Comparison of ENCODE assay signal across 9 mouse cellular contexts in the genomic region with DNA sequence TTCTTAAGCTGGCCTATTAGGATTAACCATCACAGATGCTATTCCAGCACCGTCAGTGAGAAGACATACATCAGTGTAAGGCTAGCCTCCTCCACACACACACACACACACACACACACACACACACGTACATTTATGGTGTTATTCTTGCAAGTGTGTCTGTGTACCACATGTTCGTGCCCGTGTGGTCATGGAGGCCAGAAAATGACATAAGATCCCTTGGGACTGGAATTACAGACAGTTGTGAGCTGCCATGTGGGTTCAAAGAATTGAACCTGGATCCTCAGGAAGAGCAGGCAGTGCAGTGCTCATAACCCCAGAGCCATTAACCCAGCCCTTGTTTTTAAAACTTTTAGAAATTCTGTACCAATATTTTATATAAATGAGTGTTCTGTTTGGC. TPM values are rescaled to one million over a fixed set of nuclear protein-coding genes. Genes with fewer than 3 reads are reported as not detected.
A peak's percentile ranks its signal among the peaks of the same experiment; 100 is the strongest.
DNase-seq lines count a peak whose midpoint lies in the region; ATAC-seq and TF ChIP-seq lines count a peak whose summit lies in the region.
"Had no signal": no experiment of that assay in that cellular context is flagged by ENCODE, and none has a peak within 500 bp of the region (broad histone marks: within the 10 kb centered on the region; RNA-seq: fewer than 3 reads in every experiment).

No protein-coding gene starts in this region.

- H3K36me3 ChIP-seq in heart, embryonic 13.5 days, result peaks cover 31% of the 10 kb centered on the region
- H3K36me3 ChIP-seq in megakaryocyte, embryonic 14.5 days (replicated peaks; ENCODE audit: low read length), result peaks cover 32% of the 10 kb centered on the region
- H3K36me3 ChIP-seq in liver, embryonic 14.5 days (replicated peaks; ENCODE audit: control insufficient read depth, insufficient read depth, low read depth), result peaks cover 12% of the 10 kb centered on the region
- H3K36me3 ChIP-seq in splenic B cell, adult 2 months (ENCODE audit: control insufficient read depth, insufficient read depth, low read length, poor library complexity, severe bottlenecking), result peaks cover 6% of the 10 kb centered on the region; the same call in 1 of the 2 replicates

- no peak for TF ChIP-seq EP300 in liver, embryonic 14.5 days (IDR thresholded peaks at IDR 0.05; ENCODE audit: low read depth)

- H3K9me3 ChIP-seq in heart, embryonic 13.5 days, result no peaks in the 10 kb centered on the region
- no peaks in the 10 kb centered on the region for H3K9me3 ChIP-seq in megakaryocyte, embryonic 14.5 days
- H3K9me3 ChIP-seq in liver, embryonic 14.5 days (ENCODE audit: control insufficient read depth, low read length), result no peaks in the 10 kb centered on the region

- H3K4me1 ChIP-seq in heart, embryonic 13.5 days, result peaks cover 28% of the 10 kb centered on the region
- H3K4me1 ChIP-seq in megakaryocyte, embryonic 14.5 days, result peaks cover 33% of the 10 kb centered on the region
- peaks cover 6 to 14% of the 10 kb centered on the region in 2 experiments for H3K4me1 ChIP-seq in liver, embryonic 14.5 days (replicated peaks; ENCODE audit: control insufficient read depth in 2 of 2, insufficient read depth in 2 of 2, low read length in 1 of 2)

- 0 out of 2 replicates have a peak overlapping the region, but pooled peaks have one; percentile 89 for H3K4me3 ChIP-seq in heart, embryonic 13.5 days
- peak overlapping the region; percentile 69 for H3K4me3 ChIP-seq in megakaryocyte, embryonic 14.5 days (replicated peaks)
- H3K4me3 ChIP-seq in liver, embryonic 14.5 days (ENCODE audit: insufficient read depth in 1 of 2, low read depth in 2 of 2, low read length in 2 of 2), result peak overlapping the region in 1 of 2 experiments; percentile 93; a peak in 2 of 4 replicates

- no peak for DNase-seq in heart, postnatal 10 days
- DNase-seq in liver, embryonic 14.5 days (ENCODE audit: low read depth in 3 of 3, low spot score in 3 of 3), result no peak
- DNase-seq in splenic B cell, adult 2 months (ENCODE audit: low read depth, low spot score), result peak; percentile 4
- DNase-seq in left cerebral cortex, adult 9 months (ENCODE audit: low spot score in 2 of 2), result no peak
- DNase-seq in adrenal gland, adult 2 months, result no peak
- DNase-seq: gastrocnemius, postnatal 25 days had no signal

- H3K27ac ChIP-seq in heart, embryonic 13.5 days (replicated peaks), result no peak overlapping the region
- H3K27ac ChIP-seq in liver, embryonic 14.5 days, result no peak overlapping the region

- intact Hi-C loops in heart, postnatal 10 days (cut with DNase I), result loop anchor here (10.0 kb wide), 1 partner anchor 807 kb away; no protein-coding TSS in a partner anchor

- H3K27me3 ChIP-seq in heart, embryonic 13.5 days (replicated peaks), result no peaks in the 10 kb centered on the region
- no peaks in the 10 kb centered on the region for H3K27me3 ChIP-seq in megakaryocyte, embryonic 14.5 days (replicated peaks)
- H3K27me3 ChIP-seq in liver, embryonic 14.5 days (ENCODE audit: control insufficient read depth, insufficient read depth, low read length), result no peaks in the 10 kb centered on the region
- no peaks in the 10 kb centered on the region for H3K27me3 ChIP-seq in splenic B cell, adult 2 months (ENCODE audit: control insufficient read depth, insufficient read depth, low read length, poor library complexity, severe bottlenecking)

- no peak overlapping the region for H3K9ac ChIP-seq in heart, embryonic 13.5 days
- H3K9ac ChIP-seq in liver, embryonic 14.5 days (replicated peaks), result no peak overlapping the region; the same call in 1 of the 2 replicates

- no peak for TF ChIP-seq CTCF in liver, embryonic 14.5 days (IDR thresholded peaks at IDR 0.05; ENCODE audit: low read depth)

- WGBS in heart, embryonic 13.5 days, result 81% methylated on average over 4 of the region's 4 CpGs
- WGBS in liver, embryonic 14.5 days (ENCODE audit: insufficient replicate concordance), result 76% methylated on average over 4 of the region's 4 CpGs

- ATAC-seq in heart, embryonic 13.5 days (ENCODE audit: extremely low read depth, insufficient number of reproducible peaks, low FRiP score, low TSS enrichment), result no peak
- no peak for ATAC-seq in megakaryocyte, adult 5-6 weeks (ENCODE audit: poor library complexity, severe bottlenecking)
- ATAC-seq in liver, embryonic 14.5 days (ENCODE audit: insufficient read depth), result no peak

- peak overlapping the region; percentile 75 for H3K4me2 ChIP-seq in heart, embryonic 13.5 days
- H3K4me2 ChIP-seq in liver, embryonic 14.5 days (ENCODE audit: low read depth), result peak overlapping the region; percentile 87

RNA-seq across cellular contexts. Expression of a gene that starts 2.0 kb away (rescaled TPM):
- 35.4 and 36.9 TPM in 2 replicates for polyA plus RNA-seq in heart, embryonic 13.5 days (2015; fragmentation: Nextera tagmentation; extraction: Ambion mirVana)
- 10 to 100 TPM; 27.5 to 30.1 TPM for total RNA-seq in heart, postnatal 10 days (2021)
- 0.66 and 1.7 TPM in 2 replicates for polyA plus RNA-seq in megakaryocyte, embryonic 14.5 days (2012; ENCODE audit: insufficient read depth, low replicate concordance)
- total RNA-seq in megakaryocyte, adult 5-6 weeks (2015), result 23.0 and 25.2 TPM in 2 replicates
- total RNA-seq in megakaryocyte, adult 5-6 weeks (2017), result 22.6 and 23.5 TPM in 2 replicates
- polyA plus RNA-seq in liver, embryonic 14.5 days (2012; rRNA removed), result 4.8 and 7.5 TPM in 2 replicates
- 23.1 and 23.4 TPM in 2 replicates for polyA plus RNA-seq in liver, embryonic 14.5 days (2014; fragmentation: Nextera tagmentation; extraction: Ambion mirVana)
- total RNA-seq in adrenal gland, adult 2 months (2021), result 10 to 100 TPM; 19.5 to 25.3 TPM
- 1.7 and 2.3 TPM in 2 replicates for polyA plus RNA-seq in adrenal gland, adult 2 months (2012; rRNA removed)

RNA-seq across cellular contexts. Expression of a gene that starts 13.3 kb away (rescaled TPM):
- polyA plus RNA-seq in heart, embryonic 13.5 days (2015; fragmentation: Nextera tagmentation; extraction: Ambion mirVana), result 9.0 and 10.0 TPM in 2 replicates
- 10 to 100 TPM in 1 of 2 experiments, 1 to 10 TPM in 1; 9.6 to 10.9 TPM for total RNA-seq in heart, postnatal 10 days (2021)
- 13.9 and 33.7 TPM in 2 replicates for polyA plus RNA-seq in megakaryocyte, embryonic 14.5 days (2012; ENCODE audit: insufficient read depth, low replicate concordance)
- total RNA-seq in megakaryocyte, adult 5-6 weeks (2015), result 19.0 and 21.2 TPM in 2 replicates
- total RNA-seq in megakaryocyte, adult 5-6 weeks (2017), result 17.3 and 21.6 TPM in 2 replicates
- 6.0 and 7.1 TPM in 2 replicates for polyA plus RNA-seq in liver, embryonic 14.5 days (2012; rRNA removed)
- 9.8 and 11.0 TPM in 2 replicates for polyA plus RNA-seq in liver, embryonic 14.5 days (2014; fragmentation: Nextera tagmentation; extraction: Ambion mirVana)
- 10 to 100 TPM; 25.5 to 39.3 TPM for total RNA-seq in adrenal gland, adult 2 months (2021)
- 33.2 and 35.2 TPM in 2 replicates for polyA plus RNA-seq in adrenal gland, adult 2 months (2012; rRNA removed)

RNA-seq across cellular contexts. Expression of a gene that starts 48.6 kb away (rescaled TPM):
- polyA plus RNA-seq in heart, embryonic 13.5 days (2015; fragmentation: Nextera tagmentation; extraction: Ambion mirVana), result 5.1 and 5.2 TPM in 2 replicates
- 1 to 10 TPM; 6.3 to 6.7 TPM for total RNA-seq in heart, postnatal 10 days (2021)
- 2.4 and 4.0 TPM in 2 replicates for polyA plus RNA-seq in megakaryocyte, embryonic 14.5 days (2012; ENCODE audit: insufficient read depth, low replicate concordance)
- total RNA-seq in megakaryocyte, adult 5-6 weeks (2015), result 1.1 and 2.1 TPM in 2 replicates
- 2.0 and 3.0 TPM in 2 replicates for total RNA-seq in megakaryocyte, adult 5-6 weeks (2017)
- polyA plus RNA-seq in liver, embryonic 14.5 days (2012; rRNA removed), result 0.65 and 1.1 TPM in 2 replicates
- 1.2 and 1.9 TPM in 2 replicates for polyA plus RNA-seq in liver, embryonic 14.5 days (2014; fragmentation: Nextera tagmentation; extraction: Ambion mirVana)
- 10 to 100 TPM in 1 of 2 experiments, 1 to 10 TPM in 1; 9.2 to 14.5 TPM for total RNA-seq in adrenal gland, adult 2 months (2021)
- polyA plus RNA-seq in adrenal gland, adult 2 months (2012; rRNA removed), result 5.7 and 5.9 TPM in 2 replicates
